Mouse (Mus musculus): ENCODE measurements around the gene Plcl2.

- no peak for TF ChIP-seq CTCF (IDR thresholded peaks at IDR 0.05; ENCODE audit: control insufficient read depth, insufficient read depth, insufficient read length)
- TF ChIP-seq USF1 (IDR thresholded peaks at IDR 0.05; ENCODE audit: low read depth): no peak
- TF ChIP-seq MYOG (IDR thresholded peaks at IDR 0.05; ENCODE audit: control insufficient read depth, extremely low read depth, insufficient read length): no peak
- no peak for TF ChIP-seq CEBPB (IDR thresholded peaks at IDR 0.05; ENCODE audit: low read depth)
These were observed 222.7 kb downstream of the Plcl2 start for GRCm38 (mm10) chr17:50731876-50732275.

All from C2C12 (cell line).